ENCODE assay signal across 8 mouse cellular contexts in the genomic region with DNA sequence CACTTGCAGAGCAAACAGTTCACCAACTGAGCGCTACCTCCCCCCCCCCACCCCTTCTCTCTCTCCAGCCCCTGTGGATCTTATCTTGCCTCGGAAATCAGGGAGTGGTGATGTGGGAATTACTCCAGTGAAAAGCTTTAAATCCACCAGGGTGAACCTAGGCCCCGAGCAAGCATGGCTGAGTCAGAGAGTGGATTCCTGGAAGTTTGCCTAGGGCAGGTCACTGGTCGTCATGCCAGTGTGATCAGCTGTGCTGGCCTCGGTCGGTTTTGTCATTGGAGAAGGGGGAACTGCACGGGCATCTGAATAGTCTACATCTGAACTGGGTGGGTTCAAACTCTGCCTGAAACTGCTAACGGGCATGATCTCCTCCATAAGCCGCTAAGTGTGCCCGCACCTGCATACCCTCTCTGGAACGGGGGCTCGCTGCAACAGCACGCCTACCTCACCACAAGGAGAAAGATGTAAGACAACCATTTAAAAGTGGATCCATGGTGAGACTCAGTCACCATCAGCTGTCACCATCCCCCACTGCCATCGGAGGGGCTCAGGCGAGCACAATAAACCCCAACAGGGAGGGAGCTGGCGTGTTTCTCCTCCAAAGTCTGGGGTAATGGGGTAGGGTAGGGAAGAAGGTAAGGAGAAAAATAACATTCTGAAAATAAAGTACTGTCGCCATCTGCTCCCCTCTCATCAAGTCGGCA.
DNase-seq lines count a peak whose midpoint lies in the region; ATAC-seq lines count a peak whose summit lies in the region.

No protein-coding gene starts in this region.

- no peaks in the 10 kb centered on the region for H3K36me3 ChIP-seq in forebrain, embryonic 13.5 days (ENCODE audit: poor library complexity, severe bottlenecking)
- H3K36me3 ChIP-seq in hindbrain, embryonic 14.5 days (replicated peaks; ENCODE audit: control insufficient read depth, insufficient read depth), result no peaks in the 10 kb centered on the region
- H3K36me3 ChIP-seq in midbrain, embryonic 16.5 days (ENCODE audit: control insufficient read depth, insufficient read depth, low read length), result no peaks in the 10 kb centered on the region

- peak; percentile 55 for DNase-seq in cerebellum, adult 11 months
- no peak for DNase-seq in hindbrain, embryonic 14.5 days (ENCODE audit: low spot score)
- DNase-seq in embryo, embryonic 11 days, result no peak
- no peak for DNase-seq in liver
- DNase-seq in embryo, embryonic 10.5 days (ENCODE audit: low spot score), result no peak

- H3K4me1 ChIP-seq in forebrain, embryonic 13.5 days, result peaks cover 22% of the 10 kb centered on the region
- peaks cover 22% of the 10 kb centered on the region for H3K4me1 ChIP-seq in hindbrain, embryonic 14.5 days (replicated peaks; ENCODE audit: control insufficient read depth, insufficient read depth, low read length)
- H3K4me1 ChIP-seq in midbrain, embryonic 16.5 days (ENCODE audit: control insufficient read depth, insufficient read depth, low read length), result peaks cover 20% of the 10 kb centered on the region

- no peak for ATAC-seq in cerebellum, adult (ENCODE audit: insufficient number of reproducible peaks, low FRiP score, low TSS enrichment)
- peak; percentile 54; the same call in 1 of the 2 replicates for ATAC-seq in forebrain, embryonic 13.5 days
- ATAC-seq in hindbrain, embryonic 14.5 days (ENCODE audit: low FRiP score), result peak; percentile 3; the same call in 1 of the 2 replicates
- peak; percentile 51 for ATAC-seq in midbrain, embryonic 16.5 days

- H3K27me3 ChIP-seq in forebrain, embryonic 13.5 days, result no peaks in the 10 kb centered on the region
- H3K27me3 ChIP-seq in hindbrain, embryonic 14.5 days (ENCODE audit: control insufficient read depth, insufficient read depth, low read length), result no peaks in the 10 kb centered on the region
- H3K27me3 ChIP-seq in midbrain, embryonic 16.5 days (ENCODE audit: control insufficient read depth, insufficient read depth, low read depth, low read length), result no peaks in the 10 kb centered on the region

- H3K27ac ChIP-seq in forebrain, embryonic 13.5 days, result peak overlapping the region; percentile 90
- H3K27ac ChIP-seq in hindbrain, embryonic 14.5 days, result peak overlapping the region; percentile 93
- H3K27ac ChIP-seq in midbrain, embryonic 16.5 days (ENCODE audit: low read length), result peak overlapping the region; percentile 68

- H3K9ac ChIP-seq in forebrain, embryonic 13.5 days, result peak overlapping the region; percentile 31; the same call in 1 of the 2 replicates
- peak overlapping the region; percentile 37; the same call in 1 of the 2 replicates for H3K9ac ChIP-seq in hindbrain, embryonic 14.5 days
- H3K9ac ChIP-seq in midbrain, embryonic 16.5 days (ENCODE audit: low read depth, low read length), result peak overlapping the region; percentile 39; the same call in 1 of the 2 replicates

- H3K4me2 ChIP-seq in forebrain, embryonic 13.5 days, result peak overlapping the region; percentile 33
- H3K4me2 ChIP-seq in hindbrain, embryonic 14.5 days (replicated peaks), result peak overlapping the region; percentile 13; the same call in 1 of the 2 replicates
- no peak overlapping the region for H3K4me2 ChIP-seq in midbrain, embryonic 16.5 days (ENCODE audit: low read length)

- WGBS in forebrain, embryonic 13.5 days, result 60% methylated on average over 18 of the region's 18 CpGs
- whole genome bisulfite sequencing in hindbrain, embryonic 14.5 days, result 45% methylated on average over 18 of the region's 18 CpGs
- WGBS in midbrain, embryonic 16.5 days, result 47% methylated on average over 18 of the region's 18 CpGs

- H3K4me3 ChIP-seq in forebrain, embryonic 13.5 days, result no peak overlapping the region
- no peak overlapping the region for H3K4me3 ChIP-seq in hindbrain, embryonic 14.5 days (replicated peaks; ENCODE audit: low read length)
- H3K4me3 ChIP-seq in midbrain, embryonic 16.5 days (ENCODE audit: low read depth, low read length), result no peak overlapping the region

- no peaks in the 10 kb centered on the region for H3K9me3 ChIP-seq in forebrain, embryonic 13.5 days (replicated peaks)
- H3K9me3 ChIP-seq in hindbrain, embryonic 14.5 days (ENCODE audit: control insufficient read depth, low read length), result no peaks in the 10 kb centered on the region
- H3K9me3 ChIP-seq in midbrain, embryonic 16.5 days (replicated peaks; ENCODE audit: control insufficient read depth, low read length, poor library complexity, severe bottlenecking), result no peaks in the 10 kb centered on the region
